Mouse (Mus musculus) thymus, adult 2 months (tissue): ENCODE measurements around the gene Nav3.

Experiments
- CTCF ChIP-seq: fragments of 200-500 bp; IDR thresholded peaks from 2 replicates; pipeline ENCODE4 v1.5.1; 2012; ENCODE audit warnings: mild to moderate bottlenecking, control low read depth, low read length, moderate library complexity, borderline replicate concordance; ENCODE audit not compliant: control insufficient read depth, poor library complexity, insufficient read depth; ENCODE audit errors: extremely low read depth
- POLR2A ChIP-seq: fragments of 200-500 bp; IDR thresholded peaks from 2 replicates; pipeline ENCODE4 v1.6.1; 2012; ENCODE audit warnings: mild to moderate bottlenecking, low read length, control low read depth, moderate library complexity; ENCODE audit not compliant: control insufficient read depth, poor library complexity, insufficient read depth; ENCODE audit errors: extremely low read depth

- no peak for TF ChIP-seq POLR2A
- TF ChIP-seq CTCF = no peak
Measured at GRCm38 (mm10) chr10:109974177-109974576, 481.8 kb downstream of the Nav3 start.
